Mouse (Mus musculus): Measurements from ENCODE around the gene Akap2. TPM values are rescaled to one million over a fixed set of nuclear protein-coding genes. Genes with fewer than 3 reads are reported as not detected.

Gene Akap2
- polyA plus RNA-seq, 1 experiment: 14.5 TPM

GRCm38 (mm10) chr4:57904211-57904610 lies 186.8 kb downstream of the Akap2 start:
- peak; percentile 72 for DNase-seq (ENCODE audit: low read depth)
- TF ChIP-seq POLR2A (IDR thresholded peaks at IDR 0.05; ENCODE audit: borderline replicate concordance, extremely low read depth, insufficient read depth, insufficient read length, poor library complexity, severe bottlenecking): no peak
- peak; percentile 90 for TF ChIP-seq CTCF (IDR thresholded peaks at IDR 0.05; ENCODE audit: borderline replicate concordance, extremely low read depth, insufficient read depth, insufficient read length)

GRCm38 (mm10) chr4:57904638-57905037 lies 187.2 kb downstream of the Akap2 start:
- TF ChIP-seq CTCF (IDR thresholded peaks at IDR 0.05; ENCODE audit: borderline replicate concordance, extremely low read depth, insufficient read depth, insufficient read length): no peak
- no peak for TF ChIP-seq POLR2A (IDR thresholded peaks at IDR 0.05; ENCODE audit: borderline replicate concordance, extremely low read depth, insufficient read depth, insufficient read length, poor library complexity, severe bottlenecking)
- DNase-seq (ENCODE audit: low read depth): no peak

DNA sequence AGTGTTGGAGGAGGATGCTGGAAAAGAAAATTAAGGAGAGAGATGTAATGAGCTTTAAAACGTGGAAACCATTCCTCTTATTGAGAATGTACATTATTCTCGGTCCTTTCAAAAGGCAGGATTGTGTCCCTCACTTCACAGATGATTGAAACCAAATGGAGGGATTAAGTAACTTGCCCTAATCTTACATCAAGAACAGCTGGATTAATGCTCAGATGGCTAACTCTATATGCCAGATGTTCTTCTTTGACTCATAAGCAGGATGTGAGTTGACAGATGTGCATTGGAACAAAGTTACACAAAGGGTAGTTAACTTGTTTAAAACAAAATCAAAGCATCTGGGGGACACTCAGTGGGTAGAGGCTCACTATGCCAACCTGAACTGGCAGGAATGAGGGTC lies 189.3 kb downstream of the Akap2 start:
- DNase-seq (ENCODE audit: low read depth): no peak
- no peak for TF ChIP-seq POLR2A (IDR thresholded peaks at IDR 0.05; ENCODE audit: borderline replicate concordance, extremely low read depth, insufficient read depth, insufficient read length, poor library complexity, severe bottlenecking)
- no peak for TF ChIP-seq CTCF (IDR thresholded peaks at IDR 0.05; ENCODE audit: borderline replicate concordance, extremely low read depth, insufficient read depth, insufficient read length)

- TF ChIP-seq POLR2A (IDR thresholded peaks at IDR 0.05; ENCODE audit: borderline replicate concordance, extremely low read depth, insufficient read depth, insufficient read length, poor library complexity, severe bottlenecking) (no peak), CTCF (IDR thresholded peaks at IDR 0.05; ENCODE audit: borderline replicate concordance, extremely low read depth, insufficient read depth, insufficient read length) (no peak)
- no peak for DNase-seq (ENCODE audit: low read depth)
These were observed 191.4 kb downstream of the Akap2 start for GRCm38 (mm10) chr4:57908860-57909259.

GRCm38 (mm10) chr4:57913021-57913420 lies 195.6 kb downstream of the Akap2 start:
- DNase-seq (ENCODE audit: low read depth): no peak
- TF ChIP-seq CTCF (IDR thresholded peaks at IDR 0.05; ENCODE audit: borderline replicate concordance, extremely low read depth, insufficient read depth, insufficient read length): no peak
- TF ChIP-seq POLR2A (IDR thresholded peaks at IDR 0.05; ENCODE audit: borderline replicate concordance, extremely low read depth, insufficient read depth, insufficient read length, poor library complexity, severe bottlenecking): no peak

GRCm38 (mm10) chr4:57914193-57915190 lies 197.0 kb downstream of the Akap2 start:
- TF ChIP-seq POLR2A (IDR thresholded peaks at IDR 0.05; ENCODE audit: borderline replicate concordance, extremely low read depth, insufficient read depth, insufficient read length, poor library complexity, severe bottlenecking) (no peak), CTCF (IDR thresholded peaks at IDR 0.05; ENCODE audit: borderline replicate concordance, extremely low read depth, insufficient read depth, insufficient read length) (no peak)
- DNase-seq (ENCODE audit: low read depth): no peak

DNA sequence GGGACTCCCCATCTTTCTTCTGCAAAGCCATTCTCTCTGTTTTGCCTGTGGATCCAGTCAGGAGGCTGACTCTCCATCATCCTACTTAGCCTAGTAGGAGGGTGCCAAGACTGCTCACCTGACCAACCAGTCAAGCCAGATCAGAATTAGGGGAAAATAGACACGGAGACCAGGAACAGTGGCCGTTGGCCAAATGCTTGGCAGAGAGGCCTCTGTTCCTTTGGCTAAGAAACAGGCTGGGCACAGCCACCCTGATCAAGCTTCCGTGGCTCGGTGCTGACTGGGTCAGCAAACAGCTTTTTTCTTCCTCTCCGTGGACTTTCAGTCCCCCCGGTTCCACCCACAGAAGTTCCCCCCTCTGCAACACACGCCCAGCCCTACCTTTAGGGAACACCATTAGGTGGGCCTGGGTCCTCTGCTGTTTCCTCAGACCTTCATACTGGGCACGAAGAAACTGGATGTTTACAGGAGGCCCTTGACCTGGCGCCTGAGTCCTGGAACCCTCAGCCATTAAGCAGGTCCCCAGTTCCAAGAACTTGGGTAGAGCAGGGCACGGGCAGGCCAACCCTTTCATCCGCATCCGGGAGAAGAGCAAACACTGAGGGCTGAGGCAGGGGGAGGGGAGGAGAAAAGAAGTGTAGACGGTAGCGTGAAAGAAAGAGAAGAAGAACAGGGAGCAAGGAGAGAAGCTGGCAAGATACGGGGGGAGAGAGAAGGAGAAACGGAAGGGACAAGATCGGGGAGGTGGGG lies 197.9 kb downstream of the Akap2 start:
- TF ChIP-seq CTCF (IDR thresholded peaks at IDR 0.05; ENCODE audit: borderline replicate concordance, extremely low read depth, insufficient read depth, insufficient read length) (no peak), POLR2A (IDR thresholded peaks at IDR 0.05; ENCODE audit: borderline replicate concordance, extremely low read depth, insufficient read depth, insufficient read length, poor library complexity, severe bottlenecking) (no peak)
- DNase-seq (ENCODE audit: low read depth): peak; percentile 41

- TF ChIP-seq POLR2A (IDR thresholded peaks at IDR 0.05; ENCODE audit: borderline replicate concordance, extremely low read depth, insufficient read depth, insufficient read length, poor library complexity, severe bottlenecking): no peak
- no peak for TF ChIP-seq CTCF (IDR thresholded peaks at IDR 0.05; ENCODE audit: borderline replicate concordance, extremely low read depth, insufficient read depth, insufficient read length)
- DNase-seq (ENCODE audit: low read depth): no peak
These were observed 198.8 kb downstream of the Akap2 start, which contains the start of gene D630039A03Rik for GRCm38 (mm10) chr4:57916201-57916661. TSS of gene D630039A03Rik (minus strand) at chr4:57916297.

GRCm38 (mm10) chr4:57916711-57917110 lies 199.3 kb downstream of the Akap2 start:
- TF ChIP-seq CTCF (IDR thresholded peaks at IDR 0.05; ENCODE audit: borderline replicate concordance, extremely low read depth, insufficient read depth, insufficient read length) (no peak), POLR2A (IDR thresholded peaks at IDR 0.05; ENCODE audit: borderline replicate concordance, extremely low read depth, insufficient read depth, insufficient read length, poor library complexity, severe bottlenecking) (no peak)
- no peak for DNase-seq (ENCODE audit: low read depth)

DNA sequence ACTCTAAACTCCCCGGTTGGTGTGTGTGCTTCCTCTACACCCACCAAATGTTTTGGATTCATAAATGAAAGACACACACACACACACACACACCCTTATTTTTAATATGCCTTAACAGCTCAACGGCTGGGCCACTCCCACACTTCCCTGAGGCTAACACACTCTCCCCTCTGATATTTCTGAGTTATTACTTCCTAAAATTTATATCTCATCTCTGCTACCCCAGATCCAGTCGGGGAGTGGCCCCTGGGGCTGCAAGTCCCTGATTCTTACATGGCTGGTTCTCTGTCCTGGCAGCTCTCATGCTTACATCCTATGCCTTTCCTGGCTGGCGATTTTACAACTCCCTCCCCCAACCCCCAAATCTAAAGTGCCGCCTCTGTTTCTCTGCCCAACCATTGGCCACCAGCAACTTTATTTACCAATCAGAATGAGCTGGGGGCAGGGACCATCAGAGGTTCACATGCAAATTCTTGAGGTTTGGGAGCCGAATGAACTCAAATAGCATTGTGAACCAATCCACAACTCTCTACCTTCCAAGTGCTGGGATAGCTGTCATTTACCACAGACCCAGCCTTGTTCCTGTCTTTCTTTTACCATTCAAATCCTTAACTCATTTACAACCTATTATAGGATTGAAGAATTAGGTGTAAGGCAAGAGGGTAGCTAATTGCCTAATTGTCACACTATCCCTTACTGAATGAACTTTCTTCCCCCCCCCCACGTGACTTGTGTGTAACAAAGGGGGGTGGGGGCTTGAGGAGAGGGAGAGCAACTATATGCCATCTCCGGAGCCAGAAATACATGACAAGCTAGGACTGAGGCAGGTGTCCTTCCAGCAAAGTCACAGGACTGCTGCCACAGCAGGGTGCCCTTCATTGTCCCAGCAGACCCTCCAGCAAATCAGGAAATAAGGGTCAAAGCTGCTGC lies 202.3 kb downstream of the Akap2 start:
- DNase-seq (ENCODE audit: low read depth): peak; percentile 77
- no peak for TF ChIP-seq CTCF (IDR thresholded peaks at IDR 0.05; ENCODE audit: borderline replicate concordance, extremely low read depth, insufficient read depth, insufficient read length)
- no peak for TF ChIP-seq POLR2A (IDR thresholded peaks at IDR 0.05; ENCODE audit: borderline replicate concordance, extremely low read depth, insufficient read depth, insufficient read length, poor library complexity, severe bottlenecking)

Measured in brain, embryonic 14.5 days (tissue).